Mouse (Mus musculus): Measurements from ENCODE around the gene Akna. TPM values are rescaled to one million over a fixed set of nuclear protein-coding genes. Genes with fewer than 3 reads are reported as not detected.

Akna gene
- total and polyA plus RNA-seq, 2 experiments from 2014 or later, result 3.2 to 8.1 TPM

- Histone ChIP-seq H3K9me3 (ENCODE audit: low read length) (no peaks in the 10 kb centered on the region), H3K4me3 (ENCODE audit: low read length) (no peak overlapping the region), H3K4me2 (ENCODE audit: low read depth, low read length) (no peak overlapping the region), H3K27me3 (ENCODE audit: insufficient read depth, low read length) (no peaks in the 10 kb centered on the region), H3K4me1 (ENCODE audit: insufficient read depth, low read length) (no peaks in the 10 kb centered on the region), H3K27ac (0 out of 2 replicates have a peak overlapping the region, but pooled peaks have one; percentile 11), H3K9ac (replicated peaks; ENCODE audit: low read length) (no peak overlapping the region), H3K36me3 (ENCODE audit: insufficient read depth, low read length) (no peaks in the 10 kb centered on the region)
- 58% methylated on average over 7 of the region's 7 CpGs for whole genome bisulfite sequencing
- peak; percentile 51 for DNase-seq (ENCODE audit: low spot score)
- peak; percentile 70 for ATAC-seq
- TF ChIP-seq CTCF (IDR thresholded peaks at IDR 0.05; ENCODE audit: low read depth), result no peak
Observed at GRCm38 (mm10) chr4:63440262-63440661, 37.1 kb upstream of the Akna start.

- WGBS, result 82% methylated on average over 5 of the region's 5 CpGs
- no peaks in the 10 kb centered on the region for H3K27me3 ChIP-seq (ENCODE audit: insufficient read depth, low read length)
- H3K4me1 ChIP-seq (ENCODE audit: insufficient read depth, low read length), result no peaks in the 10 kb centered on the region
- H3K4me3 ChIP-seq (ENCODE audit: low read length), result no peak overlapping the region
- ATAC-seq, result no peak
- no peak overlapping the region for H3K4me2 ChIP-seq (ENCODE audit: low read depth, low read length)
- H3K9ac ChIP-seq (replicated peaks; ENCODE audit: low read length), result no peak overlapping the region
- no peaks in the 10 kb centered on the region for H3K36me3 ChIP-seq (ENCODE audit: insufficient read depth, low read length)
- TF ChIP-seq CTCF (IDR thresholded peaks at IDR 0.05; ENCODE audit: low read depth), result no peak
- peak overlapping the region; percentile 8; the same call in 1 of the 2 replicates for H3K27ac ChIP-seq
- DNase-seq (ENCODE audit: low spot score), result no peak
- H3K9me3 ChIP-seq (ENCODE audit: low read length), result no peaks in the 10 kb centered on the region
Observed at GRCm38 (mm10) chr4:63437968-63438367, 34.8 kb upstream of the Akna start.

GRCm38 (mm10) chr4:63437119-63437815, 34.1 kb upstream of the Akna start:
- H3K4me3 ChIP-seq (ENCODE audit: low read length), result no peak overlapping the region
- 62% methylated on average over 16 of the region's 16 CpGs for WGBS
- no peaks in the 10 kb centered on the region for H3K36me3 ChIP-seq (ENCODE audit: insufficient read depth, low read length)
- no peak for TF ChIP-seq CTCF (IDR thresholded peaks at IDR 0.05; ENCODE audit: low read depth)
- ATAC-seq (0 out of 2 replicates have a peak, but pooled peaks have one; percentile 10), DNase-seq (ENCODE audit: low spot score) (peak; percentile 40)
- no peaks in the 10 kb centered on the region for H3K4me1 ChIP-seq (ENCODE audit: insufficient read depth, low read length)
- H3K27me3 ChIP-seq (ENCODE audit: insufficient read depth, low read length), result no peaks in the 10 kb centered on the region
- H3K9ac ChIP-seq (replicated peaks; ENCODE audit: low read length), result no peak overlapping the region
- H3K27ac ChIP-seq, result peak overlapping the region; percentile 8; the same call in 1 of the 2 replicates
- H3K9me3 ChIP-seq (ENCODE audit: low read length), result no peaks in the 10 kb centered on the region
- H3K4me2 ChIP-seq (ENCODE audit: low read depth, low read length), result no peak overlapping the region

GRCm38 (mm10) chr4:63435402-63435801, 32.2 kb upstream of the Akna start:
- no peak for TF ChIP-seq CTCF (IDR thresholded peaks at IDR 0.05; ENCODE audit: low read depth)
- 87% methylated on average over 9 of the region's 9 CpGs for WGBS
- no peaks in the 10 kb centered on the region for H3K27me3 ChIP-seq (ENCODE audit: insufficient read depth, low read length)
- no peaks in the 10 kb centered on the region for H3K36me3 ChIP-seq (ENCODE audit: insufficient read depth, low read length)
- ATAC-seq, result no peak
- H3K4me2 ChIP-seq (ENCODE audit: low read depth, low read length), result no peak overlapping the region
- DNase-seq (ENCODE audit: low spot score), result no peak
- H3K9me3 ChIP-seq (ENCODE audit: low read length), result no peaks in the 10 kb centered on the region
- no peak overlapping the region for H3K4me3 ChIP-seq (ENCODE audit: low read length)
- H3K4me1 ChIP-seq (ENCODE audit: insufficient read depth, low read length), result no peaks in the 10 kb centered on the region
- no peak overlapping the region for H3K9ac ChIP-seq (replicated peaks; ENCODE audit: low read length)
- H3K27ac ChIP-seq, result no peak overlapping the region

- no peak for DNase-seq (ENCODE audit: low spot score)
- Histone ChIP-seq H3K4me3 (ENCODE audit: low read length) (no peak overlapping the region), H3K9me3 (ENCODE audit: low read length) (no peaks in the 10 kb centered on the region), H3K4me1 (ENCODE audit: insufficient read depth, low read length) (no peaks in the 10 kb centered on the region), H3K27me3 (ENCODE audit: insufficient read depth, low read length) (no peaks in the 10 kb centered on the region), H3K27ac (no peak overlapping the region), H3K9ac (replicated peaks; ENCODE audit: low read length) (no peak overlapping the region), H3K4me2 (ENCODE audit: low read depth, low read length) (no peak overlapping the region), H3K36me3 (ENCODE audit: insufficient read depth, low read length) (no peaks in the 10 kb centered on the region)
- WGBS, result 48% methylated on average over 5 of the region's 5 CpGs
- ATAC-seq, result no peak
- no peak for TF ChIP-seq CTCF (IDR thresholded peaks at IDR 0.05; ENCODE audit: low read depth)
Observed at GRCm38 (mm10) chr4:63431098-63431497, 27.9 kb upstream of the Akna start.

- H3K9ac ChIP-seq (replicated peaks; ENCODE audit: low read length), result no peak overlapping the region
- no peak overlapping the region for H3K27ac ChIP-seq
- H3K36me3 ChIP-seq (ENCODE audit: insufficient read depth, low read length), result no peaks in the 10 kb centered on the region
- DNase-seq (ENCODE audit: low spot score) (no peak), ATAC-seq (no peak)
- no peaks in the 10 kb centered on the region for H3K27me3 ChIP-seq (ENCODE audit: insufficient read depth, low read length)
- no peaks in the 10 kb centered on the region for H3K9me3 ChIP-seq (ENCODE audit: low read length)
- no peak for TF ChIP-seq CTCF (IDR thresholded peaks at IDR 0.05; ENCODE audit: low read depth)
- H3K4me2 ChIP-seq (ENCODE audit: low read depth, low read length), result no peak overlapping the region
- H3K4me3 ChIP-seq (ENCODE audit: low read length), result no peak overlapping the region
- no peaks in the 10 kb centered on the region for H3K4me1 ChIP-seq (ENCODE audit: insufficient read depth, low read length)
- 55% methylated on average over 3 of the region's 3 CpGs for WGBS
Observed at GRCm38 (mm10) chr4:63430357-63430756, 27.2 kb upstream of the Akna start.

- Histone ChIP-seq H3K27ac (no peak overlapping the region), H3K9me3 (ENCODE audit: low read length) (no peaks in the 10 kb centered on the region), H3K27me3 (ENCODE audit: insufficient read depth, low read length) (no peaks in the 10 kb centered on the region), H3K4me3 (ENCODE audit: low read length) (no peak overlapping the region), H3K9ac (replicated peaks; ENCODE audit: low read length) (no peak overlapping the region), H3K36me3 (ENCODE audit: insufficient read depth, low read length) (no peaks in the 10 kb centered on the region), H3K4me2 (ENCODE audit: low read depth, low read length) (no peak overlapping the region), H3K4me1 (ENCODE audit: insufficient read depth, low read length) (no peaks in the 10 kb centered on the region)
- WGBS, result 73% methylated on average over 8 of the region's 8 CpGs
- ATAC-seq, result no peak
- DNase-seq (ENCODE audit: low spot score), result no peak
- no peak for TF ChIP-seq CTCF (IDR thresholded peaks at IDR 0.05; ENCODE audit: low read depth)
Observed at GRCm38 (mm10) chr4:63426308-63426707, 23.2 kb upstream of the Akna start.

All from hindbrain, postnatal 0 days (tissue).